Mouse (Mus musculus): ENCODE measurements at regions not wholly inside any gene's neighbourhood (a gene's known extent, or its start where the extent isn't known, plus 50 kb on each side); places are given as distances from the start of the nearest gene placed in this dataset.

- TF ChIP-seq POLR2A (IDR thresholded peaks at IDR 0.05; ENCODE audit: borderline replicate concordance, low read depth, low read length): no peak
- no peak for TF ChIP-seq CTCF (IDR thresholded peaks at IDR 0.05; ENCODE audit: low read depth, low read length)
These were observed 162.0 kb downstream of the Zfp326 start for GRCm38 (mm10) chr5:106038321-106038720.
